Mouse (Mus musculus) cerebellum, adult 11-12 months (tissue): Measurements from ENCODE around the gene Atf2.
"Not testable (repeated sequence)": the region's sequence is repeated elsewhere in the genome, so short reads cannot be mapped to it uniquely, and the experiment has no call there.

Experiments used
- DNase-seq: peaks from one replicate; pipeline ENCODE4 v3.0.0; 2022

Gene Atf2

DNA sequence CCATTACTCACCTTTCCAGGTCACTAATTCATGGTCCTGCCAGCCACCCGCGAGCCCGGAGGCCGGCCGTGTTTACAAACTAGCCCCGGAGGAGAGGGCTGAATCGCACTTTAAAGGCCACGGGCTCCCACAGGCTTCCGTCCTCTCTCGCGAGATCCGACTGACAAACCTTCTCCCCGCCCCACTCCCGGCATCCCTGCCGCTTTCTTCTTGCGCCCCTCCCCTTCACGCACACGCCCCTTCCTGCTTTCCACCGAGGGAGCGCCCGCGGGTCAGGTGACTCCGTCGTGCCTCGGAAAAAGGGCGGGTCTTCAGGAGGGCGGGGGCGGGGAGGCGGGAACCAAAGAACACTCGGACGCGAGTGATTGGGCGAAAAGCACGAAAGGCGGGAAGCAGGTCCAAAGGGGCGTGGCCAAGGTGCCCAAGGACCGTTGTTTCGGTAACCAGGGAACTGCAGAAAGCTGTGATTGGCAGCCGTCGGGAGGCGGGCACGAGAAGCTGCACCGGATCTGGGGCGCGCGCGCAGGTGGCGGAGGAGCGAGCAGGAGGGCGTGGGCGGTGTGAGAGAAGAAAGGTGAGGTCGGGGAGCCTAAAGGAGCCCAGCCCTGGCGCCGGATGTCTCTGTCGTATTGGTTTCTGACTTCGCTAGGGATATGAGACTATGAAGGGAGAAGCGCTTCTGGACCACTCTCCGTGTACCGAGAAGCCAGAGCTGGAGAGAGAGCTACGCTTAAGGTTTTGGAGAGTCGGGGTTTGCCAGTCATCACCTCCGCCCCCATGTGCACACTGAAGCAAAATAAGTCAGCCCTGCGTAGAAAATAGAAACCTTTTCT, at the start of gene Atf2:
TSS of gene Atf2 (minus strand) at position 176 of the 833 bp plus-strand sequence.
- DNase-seq, result peak; percentile 100

DNA sequence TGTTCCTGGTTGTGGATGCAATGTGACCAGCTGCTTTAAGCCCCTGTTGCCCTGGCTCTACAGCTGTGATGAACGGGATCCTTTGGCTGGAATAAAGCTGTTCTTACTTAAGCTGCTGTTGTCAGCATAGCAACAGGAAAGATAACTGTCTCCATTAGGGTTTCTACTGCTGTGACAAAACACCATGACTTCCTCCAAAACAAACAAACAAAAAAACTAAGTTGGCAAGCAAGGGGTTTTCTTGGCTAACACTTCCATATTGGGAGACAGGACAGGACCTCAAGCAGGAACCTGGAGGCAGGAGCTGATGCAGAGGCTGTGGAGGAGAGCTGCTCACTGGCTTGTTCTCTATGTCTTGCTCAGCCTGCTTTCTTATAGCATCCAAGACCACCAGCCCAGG, 48.8 kb upstream of the Atf2 start:
- no peak for DNase-seq

DNA sequence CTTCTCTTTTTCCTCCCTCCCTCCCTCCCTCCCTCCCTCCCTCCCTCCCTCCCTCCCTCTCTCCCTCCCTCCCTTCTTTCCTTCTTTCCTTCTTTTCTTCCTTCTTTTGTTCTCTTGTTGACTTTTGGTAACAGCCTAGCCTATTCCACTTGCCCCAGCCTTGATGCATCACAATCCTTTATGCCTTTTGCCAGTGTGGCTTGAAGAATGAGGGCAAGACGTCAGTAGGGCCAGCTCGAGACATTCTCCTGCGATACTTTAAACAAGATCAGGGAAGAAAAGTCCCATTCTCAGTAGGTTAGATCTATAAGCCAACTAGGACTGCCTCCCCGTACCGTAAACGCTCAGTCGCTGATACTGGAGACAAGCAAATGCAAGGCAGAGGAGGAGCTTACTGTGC, 48.0 kb upstream of the Atf2 start:
- DNase-seq, result no peak

DNA sequence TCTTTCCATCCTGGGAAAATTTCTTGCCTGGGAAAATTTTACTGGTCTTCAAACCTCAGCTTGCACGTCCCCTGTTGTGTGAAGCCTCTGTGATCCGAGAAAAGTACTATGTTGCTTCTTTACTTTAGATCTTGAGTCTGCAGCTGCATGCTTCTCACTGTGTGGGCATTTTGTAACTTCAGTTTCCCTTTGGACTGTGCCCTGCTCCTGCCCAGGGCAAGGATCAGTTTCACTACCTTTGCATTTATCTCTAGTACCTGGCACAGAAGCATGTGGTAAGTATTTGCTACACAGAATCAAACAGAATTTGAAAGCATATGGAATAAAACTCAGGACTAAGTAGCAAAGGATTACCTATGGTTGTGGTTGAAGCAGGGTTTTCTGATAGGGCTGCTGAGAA, 46.5 kb upstream of the Atf2 start:
- DNase-seq, result no peak

DNA sequence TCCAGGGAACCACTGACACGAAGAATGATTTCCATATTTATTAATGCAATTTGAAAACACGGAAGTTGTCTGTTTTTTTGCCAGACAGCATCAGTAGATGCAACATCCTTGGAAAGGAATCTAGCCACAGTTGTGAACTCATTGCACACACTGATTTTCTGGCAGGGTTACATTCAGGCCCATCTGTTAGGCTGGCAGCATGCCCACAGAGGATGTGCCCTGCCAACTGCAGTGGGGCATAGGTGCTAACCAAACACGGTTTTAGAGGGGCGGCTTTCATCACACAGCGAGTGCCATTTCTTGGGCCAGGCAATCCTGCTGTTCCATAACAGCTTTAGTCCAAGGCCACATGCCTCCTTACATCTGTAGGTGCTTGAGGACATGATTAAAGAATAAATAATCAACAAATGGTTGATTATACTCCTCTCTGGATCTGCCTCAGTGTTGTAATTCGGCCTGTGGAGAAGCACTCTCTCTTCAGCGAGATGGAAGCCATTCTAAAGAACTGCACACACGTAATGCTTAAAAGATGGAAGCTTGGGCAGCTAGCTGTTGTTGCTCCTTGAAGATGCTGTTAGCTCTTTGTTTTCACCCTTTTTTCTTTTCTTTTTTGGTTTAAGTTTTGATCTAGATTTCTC, 40.4 kb upstream of the Atf2 start:
- DNase-seq, result peak; percentile 93

DNA sequence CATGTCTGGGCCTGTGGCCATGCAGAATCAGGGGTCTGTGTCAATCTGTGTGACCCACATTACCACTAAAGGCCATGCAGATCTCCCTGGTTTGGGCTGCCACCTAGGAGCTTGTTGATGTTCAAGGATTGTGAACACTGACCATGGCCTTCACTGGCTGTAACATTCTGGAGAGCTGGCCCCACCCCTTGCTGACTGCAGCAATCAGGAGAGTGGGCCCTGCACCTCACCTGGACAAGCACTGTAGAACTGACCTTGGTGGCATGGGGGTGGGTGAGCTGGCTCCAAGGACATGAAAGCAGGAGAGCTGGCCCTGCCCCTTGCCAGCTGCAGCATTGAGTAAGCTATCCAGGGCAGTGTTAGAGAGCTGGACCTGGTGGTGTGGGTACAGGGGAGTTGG, 35.3 kb upstream of the Atf2 start:
- no peak for DNase-seq

DNA sequence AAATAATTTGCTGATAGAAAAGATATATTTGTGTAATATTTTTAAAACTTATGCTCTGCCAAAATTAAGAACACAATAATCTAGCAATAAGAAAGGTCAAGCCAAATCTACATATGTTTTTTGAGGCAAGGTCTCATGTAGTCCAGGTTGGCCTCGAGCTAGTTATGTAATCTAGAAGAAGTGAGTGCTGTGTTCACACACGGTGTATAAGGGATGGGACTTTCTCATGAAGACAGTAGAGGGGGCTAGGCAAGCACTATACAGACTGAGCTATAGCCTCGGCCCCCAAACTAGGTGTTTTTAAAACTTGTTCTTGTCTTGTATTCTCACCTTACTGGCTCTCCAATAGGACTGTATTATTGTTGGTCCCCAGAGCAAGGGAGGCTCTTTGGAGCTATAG, 33.1 kb upstream of the Atf2 start:
- DNase-seq, result no peak

DNA sequence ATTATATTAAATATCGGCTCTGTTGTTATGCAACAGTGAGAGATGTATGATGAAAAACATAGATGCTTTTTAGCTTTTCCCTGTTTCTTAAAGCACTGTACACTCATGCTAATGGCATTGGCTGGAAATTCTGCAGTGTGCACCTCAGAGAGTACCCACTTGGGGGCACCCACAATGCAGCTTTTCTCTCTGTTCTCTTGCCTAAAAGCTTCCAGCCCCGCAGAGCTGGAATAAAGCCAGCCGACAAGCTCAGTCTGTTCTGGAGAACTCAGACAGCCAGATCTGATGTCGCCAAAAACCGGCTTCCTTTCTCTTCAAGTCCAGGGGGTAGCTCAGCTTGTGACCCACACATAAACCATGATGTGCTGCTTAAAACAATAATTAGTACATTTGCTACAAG, 32.6 kb upstream of the Atf2 start:
- peak; percentile 93 for DNase-seq

DNA sequence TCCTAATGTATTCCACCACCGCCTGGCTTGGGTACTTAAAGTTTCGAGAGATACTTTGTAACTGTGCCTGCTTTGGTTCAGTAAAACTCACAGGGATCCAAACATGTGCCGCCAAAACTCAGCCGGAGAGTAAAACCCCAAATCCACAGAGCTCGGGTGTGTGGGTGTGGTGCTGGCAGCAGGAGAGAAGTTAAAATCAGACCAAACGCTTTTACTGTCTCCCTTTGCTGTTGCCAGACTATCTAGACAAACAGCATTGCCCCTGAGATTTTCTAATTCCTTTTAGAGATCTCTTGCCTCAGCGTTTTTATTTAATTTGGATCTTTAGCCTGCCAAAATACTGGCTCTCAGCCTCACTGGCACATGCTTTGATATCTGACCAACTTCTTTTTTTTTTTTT, 27.2 kb upstream of the Atf2 start:
- no peak for DNase-seq

DNA sequence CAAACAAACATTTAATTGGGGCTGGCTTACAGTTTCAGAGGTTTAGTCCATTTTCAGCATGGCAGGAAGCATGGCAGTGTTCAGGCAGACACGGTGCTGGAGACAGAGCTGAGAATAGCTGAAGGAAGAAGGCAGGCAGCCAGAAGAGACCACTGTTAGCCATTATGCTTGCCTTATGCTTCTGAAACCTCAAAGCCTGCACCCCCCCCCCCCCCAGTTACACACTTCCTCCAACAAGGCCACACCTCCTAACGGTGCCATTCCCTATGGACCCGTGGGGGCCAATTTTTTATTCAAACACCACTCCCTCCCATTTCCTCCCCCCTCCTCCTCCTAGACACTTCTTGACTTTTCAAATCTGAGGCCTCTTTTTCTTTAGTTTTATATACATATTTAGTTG, 19.8 kb upstream of the Atf2 start:
- no peak for DNase-seq

DNA sequence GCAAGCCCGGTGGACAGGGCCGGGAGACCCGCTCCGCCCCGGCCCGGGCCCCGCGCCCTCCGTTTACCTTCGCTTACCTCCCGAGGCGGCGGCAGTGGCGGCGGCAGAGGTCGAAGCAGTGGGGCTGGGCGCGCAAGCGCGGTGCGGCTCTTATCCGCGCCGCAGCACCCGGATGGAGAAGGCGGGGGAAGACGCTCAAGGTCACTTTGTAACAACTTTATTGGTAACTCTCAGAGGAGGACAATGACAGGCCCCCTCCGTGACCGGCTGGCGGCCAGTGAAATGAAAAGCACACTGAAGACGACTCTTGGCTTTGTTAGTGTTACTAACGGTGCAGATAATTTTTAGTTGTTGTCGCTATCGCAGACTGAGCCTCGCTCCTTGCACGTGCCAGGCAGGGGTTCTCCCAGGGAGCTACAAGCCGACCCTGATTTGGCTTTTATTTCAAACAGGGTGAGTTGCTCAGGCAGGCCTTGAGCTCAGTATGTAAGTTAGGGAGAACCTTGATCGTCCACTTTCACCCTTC, 18.8 kb upstream of the Atf2 start, which contains the start of gene Atp5g3:
TSS of gene Atp5g3 (minus strand) at position 152 of the 526 bp plus-strand sequence.
- DNase-seq, result peak; percentile 95

DNA sequence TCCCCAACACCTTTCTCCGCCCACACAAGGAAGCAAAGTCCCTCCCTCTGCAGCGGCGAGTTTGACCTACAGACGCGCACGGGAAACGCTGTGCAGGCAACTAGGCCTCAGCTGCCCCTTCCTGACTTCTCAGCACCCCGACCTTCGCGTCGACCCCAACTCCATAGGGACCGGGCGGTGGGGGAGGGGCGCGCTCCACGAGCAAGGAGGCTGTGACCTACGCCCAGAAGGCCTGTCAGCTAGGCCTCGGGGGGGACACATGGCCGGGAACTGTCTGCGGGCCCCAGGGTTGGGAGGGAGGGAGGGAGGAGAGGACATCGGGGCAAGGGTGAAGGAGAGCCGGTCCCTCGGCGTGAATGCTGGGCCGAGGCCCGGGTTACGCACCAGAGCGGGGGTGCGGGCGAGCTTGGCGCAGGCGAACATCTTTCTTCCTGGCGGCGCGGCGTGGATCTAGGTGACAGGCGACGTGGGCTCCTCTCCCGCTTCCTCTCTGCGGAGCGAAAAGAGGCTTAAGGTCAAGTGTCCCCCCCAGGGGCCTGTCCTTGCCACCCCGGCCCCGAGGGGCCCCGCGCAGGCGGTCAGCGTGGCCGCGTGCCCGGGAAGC, 18.2 kb upstream of the Atf2 start:
- peak; percentile 76 for DNase-seq

DNA sequence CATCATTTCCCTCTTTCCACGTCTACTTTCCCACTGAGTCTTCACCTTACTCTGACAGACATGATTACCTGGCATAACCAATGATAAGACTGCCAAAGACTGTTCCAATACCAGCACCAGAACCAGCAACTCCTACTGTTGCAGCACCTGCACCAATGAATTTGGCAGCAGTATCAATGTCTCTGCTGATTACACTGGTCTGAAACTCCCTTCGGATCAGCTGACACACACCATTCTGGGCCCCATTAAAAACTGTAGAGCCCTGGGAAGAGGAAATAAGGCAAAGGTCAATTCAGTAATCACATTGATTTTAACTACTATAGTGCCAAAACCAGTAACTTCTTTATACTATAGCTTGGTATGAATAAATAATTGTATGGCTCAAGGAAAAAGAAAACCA, 16.7 kb upstream of the Atf2 start:
- no peak for DNase-seq

DNA sequence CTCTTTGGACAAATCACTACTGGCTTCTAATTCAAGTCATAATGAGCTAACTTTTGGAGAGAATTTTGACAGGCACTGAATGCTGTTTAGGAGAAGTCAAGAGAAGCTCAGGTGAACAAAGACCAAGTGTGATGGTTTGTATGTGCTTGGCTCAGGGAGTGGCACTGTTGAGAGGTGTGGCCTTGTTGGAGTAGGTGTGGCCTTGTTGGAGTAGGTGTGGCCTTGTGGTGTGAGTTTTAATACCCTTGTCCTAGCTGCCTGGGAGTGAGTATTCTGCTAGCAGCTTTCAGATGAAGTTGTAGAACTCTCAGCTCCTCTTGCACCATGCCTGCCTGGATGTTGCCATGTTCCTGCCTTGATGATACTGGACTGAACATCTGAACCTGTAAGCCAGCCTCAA, 12.2 kb upstream of the Atf2 start:
- DNase-seq, result not testable (repeated sequence)

DNA sequence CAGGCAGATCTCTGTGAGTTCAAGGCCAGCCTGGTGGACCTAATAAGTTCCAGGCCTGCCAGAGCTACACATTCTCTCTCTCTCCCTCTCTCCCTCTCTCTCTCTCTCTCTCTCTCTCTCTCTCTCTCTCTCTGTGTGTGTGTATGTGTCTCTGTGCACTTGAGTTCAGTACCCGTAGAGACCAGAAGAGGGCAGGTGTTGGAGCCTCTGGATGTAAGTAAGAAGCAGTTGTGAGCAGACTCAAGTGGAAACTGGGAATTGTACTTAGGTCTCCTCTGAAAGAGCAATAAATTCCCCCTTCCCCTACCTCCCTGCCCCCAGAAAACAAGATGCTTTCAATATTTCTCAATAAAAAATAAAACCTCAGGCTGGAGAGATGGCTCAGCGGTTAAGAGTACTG, 11.1 kb upstream of the Atf2 start:
- DNase-seq, result no peak

DNA sequence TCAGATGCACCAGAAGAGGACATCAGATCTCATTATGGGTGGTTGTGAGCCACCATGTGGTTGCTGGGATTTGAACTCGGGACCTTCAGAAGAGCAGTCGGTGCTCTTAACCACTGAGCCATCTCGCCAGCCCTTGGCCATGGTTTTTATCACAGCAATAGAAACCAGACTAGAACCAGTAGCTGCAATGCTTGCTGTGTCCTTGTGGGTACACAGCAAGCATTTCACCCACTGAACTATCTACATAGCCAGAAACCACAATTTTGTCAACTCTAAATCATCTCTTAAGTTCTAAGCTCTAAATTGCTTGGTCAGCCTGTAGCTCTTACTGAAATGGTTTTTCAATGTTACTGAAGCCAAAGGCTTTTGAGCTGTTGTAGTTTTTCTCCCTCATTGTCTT, 9.9 kb upstream of the Atf2 start:
- DNase-seq, result not testable (repeated sequence)

DNA sequence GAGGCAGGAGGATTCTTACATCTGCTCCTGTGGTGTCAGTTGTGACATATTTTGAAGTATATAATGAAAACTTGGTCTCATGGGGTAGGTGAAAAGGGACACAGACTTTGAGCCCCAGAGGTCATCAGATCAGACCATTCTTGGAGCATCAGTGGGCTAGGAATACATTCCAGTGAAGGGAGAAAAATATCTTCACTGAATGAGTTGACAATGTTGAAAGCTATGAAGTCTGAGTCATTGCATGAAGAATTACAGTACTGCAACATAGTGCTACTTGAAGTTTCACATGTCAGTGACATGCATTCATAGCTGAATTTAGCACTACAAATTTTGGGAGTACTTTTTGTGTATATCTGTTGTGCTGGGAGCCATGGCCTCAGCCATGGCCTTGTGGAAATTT, 8.7 kb upstream of the Atf2 start:
- no peak for DNase-seq

DNA sequence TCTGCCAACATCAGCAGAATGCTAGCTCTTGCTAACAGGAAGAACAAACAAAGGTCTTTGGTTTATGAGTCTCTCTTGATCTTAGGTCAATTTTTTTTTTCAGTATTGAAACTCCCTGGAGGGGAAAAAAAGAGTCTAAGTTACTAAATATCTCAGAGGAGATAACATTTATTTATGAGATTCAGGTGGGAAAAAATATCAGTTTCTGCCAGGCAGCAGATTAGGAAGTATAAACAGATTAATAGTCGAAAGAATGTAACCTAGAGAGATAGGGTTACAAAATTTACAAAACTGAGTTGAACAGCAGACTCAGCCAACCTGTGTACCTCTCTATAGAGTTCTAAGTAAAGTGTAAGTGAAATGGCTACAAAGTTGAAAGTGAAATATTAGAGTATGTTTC, 7.9 kb upstream of the Atf2 start:
- no peak for DNase-seq

DNA sequence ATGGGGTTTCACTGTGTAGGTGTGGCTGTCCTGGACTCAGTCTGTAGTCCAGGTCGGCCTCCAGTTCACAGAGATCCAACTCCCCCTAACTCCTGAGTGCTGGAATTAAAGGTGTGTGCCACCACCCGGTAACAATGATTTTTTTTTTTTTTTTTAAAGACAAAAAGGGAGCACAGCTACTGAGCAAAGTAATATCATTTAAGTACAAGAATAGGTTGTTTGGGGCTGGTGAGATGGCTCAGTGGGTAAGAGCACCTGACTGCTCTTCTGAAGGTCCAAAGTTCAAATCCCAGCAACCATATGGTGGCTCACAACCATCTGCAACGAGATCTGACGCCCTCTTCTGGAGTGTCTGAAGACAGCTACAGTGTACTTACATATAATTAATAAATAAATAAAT, 4.5 kb upstream of the Atf2 start:
- not testable (repeated sequence) for DNase-seq

DNA sequence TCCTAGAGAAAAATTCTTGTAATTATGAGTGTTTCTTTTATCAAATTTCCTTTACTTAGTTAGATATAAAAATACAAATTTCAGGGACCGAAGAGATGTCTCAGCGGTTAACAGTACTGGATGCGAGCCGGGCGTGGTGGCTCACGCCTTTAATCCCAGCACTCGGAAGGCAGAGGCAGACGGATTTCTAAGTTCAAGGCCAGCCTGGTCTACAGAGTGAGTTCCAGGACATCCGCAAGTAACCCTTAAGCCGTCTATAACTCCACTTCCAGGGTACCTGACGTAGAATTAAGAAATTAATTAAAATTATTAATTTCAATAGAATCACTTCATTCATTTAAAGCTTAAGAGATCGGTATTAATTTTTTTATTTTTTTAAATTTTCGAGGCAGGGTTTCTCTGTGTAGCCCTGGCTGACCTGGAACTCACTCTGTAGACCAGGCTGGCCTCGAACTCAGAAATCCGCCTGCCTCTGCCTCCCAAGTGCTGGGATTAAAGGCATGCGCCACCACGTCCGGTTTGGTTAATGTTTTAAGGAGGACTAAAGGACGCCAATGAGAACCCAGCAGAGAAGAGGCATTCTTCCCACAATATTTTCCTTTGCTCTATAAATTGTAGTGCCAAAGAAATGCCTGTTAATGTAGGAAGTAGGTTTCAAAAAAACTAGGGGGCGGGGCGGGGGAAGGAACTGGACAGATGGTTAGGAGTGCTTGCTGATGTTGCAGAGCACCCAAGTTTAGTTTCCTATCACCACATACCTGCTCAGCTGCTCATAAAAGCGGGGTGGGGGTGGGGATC, 1.2 kb upstream of the Atf2 start:
- peak; percentile 42 for DNase-seq

DNA sequence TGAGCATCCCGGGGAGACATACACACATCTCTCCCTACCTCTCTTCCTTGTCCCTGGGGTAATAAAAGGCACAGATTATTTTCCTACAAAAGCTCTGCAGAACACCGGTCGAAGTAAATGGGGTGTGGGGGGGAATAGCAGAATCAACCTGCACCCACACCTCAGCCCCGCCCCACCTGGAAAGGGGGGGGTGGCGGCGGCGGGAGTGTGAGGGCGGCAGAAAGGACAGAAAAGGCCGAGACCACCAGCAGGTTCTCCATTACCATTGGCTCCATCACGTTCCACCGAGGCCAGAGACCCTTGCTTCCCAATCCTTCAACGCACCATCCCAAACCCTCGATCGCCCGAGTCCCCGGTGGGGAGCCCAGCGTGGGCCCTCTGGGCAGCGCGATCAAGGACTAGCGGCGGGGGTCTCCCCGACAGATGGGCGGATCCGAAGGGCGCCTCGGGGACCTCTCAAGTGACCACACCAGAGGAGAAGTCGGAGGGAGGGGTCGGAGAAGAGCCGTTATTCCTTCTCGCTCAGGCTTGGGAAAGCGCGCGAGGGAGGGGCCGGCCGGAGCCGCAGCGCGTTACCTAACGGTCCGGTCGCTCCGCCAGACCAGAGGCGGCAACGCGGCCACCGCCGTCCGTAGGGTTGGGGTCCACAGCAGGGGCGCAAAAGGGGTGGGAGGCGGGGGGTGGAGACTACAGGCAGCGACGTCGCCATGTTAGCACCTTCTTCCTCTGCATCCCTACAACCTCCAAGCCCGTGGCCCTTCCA, 557 bp downstream of the Atf2 start:
- peak; percentile 86 for DNase-seq

DNA sequence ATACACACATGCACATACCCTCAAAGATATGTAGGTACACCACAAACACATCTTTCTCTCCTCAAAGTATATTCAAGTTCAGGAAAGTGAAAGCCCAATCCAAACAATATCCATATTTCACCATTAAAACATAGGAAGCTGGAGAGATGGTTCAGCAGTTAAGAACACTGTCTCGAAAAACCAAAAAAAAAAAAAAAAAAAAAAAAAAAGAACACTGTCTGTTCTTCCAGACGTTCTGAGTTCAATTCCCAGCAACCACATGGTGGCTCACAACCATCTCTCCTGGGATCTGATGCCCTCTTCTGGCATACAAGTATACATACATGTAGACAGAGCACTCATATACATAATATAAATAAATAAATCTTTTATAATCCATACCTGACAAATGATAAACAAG, 6.4 kb downstream of the Atf2 start:
- no peak for DNase-seq
